Mouse (Mus musculus): ENCODE data around the gene Ttc17. TPM values are rescaled to one million over a fixed set of nuclear protein-coding genes. Genes with fewer than 3 reads are reported as not detected.

Ttc17 gene
- total RNA-seq, 2 experiments from 2014 or later: 32.9 to 33.8 TPM

DNA sequence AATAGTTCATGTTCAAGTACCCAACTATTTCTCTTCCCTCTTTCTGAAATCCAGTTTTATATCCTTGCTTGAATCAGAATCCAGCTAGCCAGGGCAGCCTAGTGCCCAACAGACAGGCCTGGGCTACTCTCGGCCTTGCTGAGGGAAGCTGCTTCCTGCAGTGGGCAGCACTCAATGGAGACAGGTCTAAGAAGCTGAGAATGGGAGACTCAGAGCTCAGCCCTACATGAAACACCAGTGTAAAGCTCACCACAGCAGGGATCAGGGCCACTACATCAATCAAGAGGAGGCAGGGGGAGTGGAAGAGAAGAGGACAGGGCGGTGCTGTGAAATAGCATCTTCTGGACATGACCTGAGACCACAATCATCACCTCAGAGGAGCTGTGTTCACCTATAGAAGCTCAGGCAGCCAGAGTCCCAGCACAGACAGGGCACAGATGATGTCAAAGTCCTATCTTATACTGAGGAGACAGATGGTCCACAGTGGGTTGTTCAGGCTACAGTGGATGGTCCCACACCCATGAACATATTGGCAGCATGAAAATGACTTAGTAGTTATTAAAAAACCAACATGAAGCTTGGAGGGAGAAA, 25.3 kb downstream of the Ttc17 start:
- DNase-seq (ENCODE audit: low spot score in 2 of 2): no peak

DNA sequence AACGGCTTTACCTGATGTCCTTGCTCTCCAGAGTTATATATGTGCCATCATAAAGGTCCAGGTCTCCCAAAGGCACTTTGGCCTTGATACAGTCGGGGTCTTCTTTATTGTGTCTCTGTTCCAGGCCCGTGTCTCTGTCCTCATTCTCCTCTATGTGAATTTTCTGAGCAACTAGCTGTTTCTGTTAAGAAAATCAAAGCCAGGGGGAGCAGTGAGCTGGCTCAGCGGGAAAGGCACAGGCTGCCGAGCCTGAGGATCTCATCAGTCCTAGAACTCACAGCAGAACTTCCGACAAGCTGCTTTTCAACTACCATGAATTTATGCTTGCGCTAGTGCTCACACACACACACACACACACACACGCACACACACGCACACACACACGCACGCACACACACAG, 27.8 kb downstream of the Ttc17 start:
- DNase-seq (ENCODE audit: low spot score in 2 of 2): no peak

DNA sequence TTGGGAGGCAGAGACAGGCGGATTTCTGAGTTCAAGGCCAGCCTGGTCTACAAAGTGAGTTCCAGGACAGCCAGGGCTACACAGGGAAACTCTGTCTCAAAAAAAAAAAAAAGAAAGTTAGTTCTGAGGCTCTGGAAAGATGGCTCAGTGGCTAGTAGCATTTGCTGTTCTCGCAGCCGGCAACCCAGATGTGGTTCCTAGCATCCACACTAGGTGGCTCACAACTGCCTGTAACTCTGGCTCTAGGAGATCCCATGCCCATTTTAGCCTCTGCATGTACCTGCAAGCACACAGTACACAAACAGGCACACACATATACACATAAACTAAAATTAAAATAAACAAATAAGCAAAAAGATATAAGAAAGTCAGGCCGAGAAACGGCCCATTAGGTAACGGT, 35.4 kb downstream of the Ttc17 start:
- DNase-seq (ENCODE audit: low spot score in 2 of 2): no peak

DNA sequence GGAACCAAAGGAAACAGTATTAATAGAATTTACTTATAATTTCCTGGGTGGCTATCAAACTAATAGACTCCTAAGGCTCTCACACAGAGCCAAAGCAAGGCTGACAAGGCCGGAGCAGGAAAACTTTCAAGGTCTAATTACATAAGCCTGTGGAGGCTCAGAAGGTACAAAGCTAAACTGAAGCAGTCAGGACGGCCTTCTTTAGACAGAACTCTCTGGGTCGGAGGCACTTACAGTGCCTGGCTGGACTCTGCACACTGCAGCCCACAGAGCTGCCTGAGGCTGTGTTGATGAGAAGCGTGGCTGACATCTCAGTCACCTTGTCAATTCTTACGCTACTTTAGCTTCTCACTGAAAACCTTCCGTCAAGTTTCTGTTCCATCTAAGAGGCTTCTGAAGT, 42.7 kb downstream of the Ttc17 start:
- no peak for DNase-seq (ENCODE audit: low spot score in 2 of 2)

DNA sequence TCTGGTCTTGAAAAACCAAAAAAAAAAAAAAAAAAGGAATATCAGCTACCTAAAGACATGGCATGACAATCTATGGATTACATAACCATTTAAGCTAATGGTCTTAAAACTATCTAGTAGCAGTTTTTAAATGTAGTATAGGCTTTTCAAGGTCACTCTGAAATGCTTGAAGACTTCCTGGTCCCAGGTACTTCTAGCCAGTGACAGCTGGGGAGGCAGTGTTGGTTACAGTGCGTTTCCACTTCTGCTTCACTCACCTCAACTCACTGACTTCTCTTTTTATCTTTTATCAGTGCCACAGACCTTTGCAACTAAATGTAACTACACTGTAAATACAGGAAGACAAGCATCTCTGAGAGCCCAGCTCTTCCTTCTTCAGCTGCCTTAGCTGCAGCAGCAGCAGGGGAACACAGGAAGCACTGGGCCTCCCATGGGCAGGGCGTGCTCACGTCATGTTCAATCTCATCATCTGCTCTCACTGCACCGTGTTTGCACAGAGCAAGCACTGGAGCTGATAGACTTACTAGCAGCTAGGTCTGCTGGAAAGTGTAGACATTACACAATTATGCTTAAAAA, 46.0 kb downstream of the Ttc17 start:
- DNase-seq (ENCODE audit: low spot score in 2 of 2): no peak

DNA sequence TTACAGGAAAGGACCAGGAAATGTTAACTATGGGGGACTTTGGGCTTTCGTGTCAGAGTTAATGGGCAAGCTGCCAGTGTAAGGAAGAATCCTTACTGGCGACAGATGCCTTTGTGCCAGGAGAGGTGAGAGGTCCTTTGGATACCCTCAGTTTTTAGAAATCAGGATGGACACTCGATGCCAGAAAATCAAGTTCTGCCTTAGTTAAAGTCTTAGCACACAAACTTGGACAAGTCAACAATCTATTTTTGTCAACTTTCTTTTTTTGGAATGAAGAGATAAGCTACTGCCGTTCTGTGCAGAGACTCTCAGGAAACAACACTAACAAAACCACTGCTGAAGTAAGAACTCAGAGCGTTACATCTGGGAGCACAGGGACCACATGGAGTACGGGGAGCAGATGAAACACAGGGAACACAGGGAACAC, 58.3 kb downstream of the Ttc17 start:
- no peak for DNase-seq (ENCODE audit: low spot score in 2 of 2)

DNA sequence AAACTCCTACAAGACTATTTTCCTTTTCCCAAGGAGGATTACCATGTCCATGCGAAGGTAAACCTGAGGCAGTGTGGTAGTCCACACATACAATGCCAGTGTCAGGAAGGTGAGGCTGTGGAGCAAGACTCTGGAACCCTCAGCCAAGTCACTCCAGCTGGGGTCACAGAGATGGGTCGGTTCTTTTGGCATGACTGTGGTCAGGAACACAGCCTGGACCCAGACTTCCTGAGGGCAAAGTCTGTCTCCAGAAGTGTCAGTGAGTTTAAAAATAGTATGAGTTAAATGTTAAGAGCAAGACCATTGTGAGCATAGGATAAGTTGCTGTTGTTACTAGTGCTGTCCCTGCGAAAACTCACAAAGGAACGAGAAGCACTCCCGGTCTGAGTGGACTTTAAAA, 59.7 kb downstream of the Ttc17 start:
- DNase-seq (ENCODE audit: low spot score in 2 of 2): no peak

DNA sequence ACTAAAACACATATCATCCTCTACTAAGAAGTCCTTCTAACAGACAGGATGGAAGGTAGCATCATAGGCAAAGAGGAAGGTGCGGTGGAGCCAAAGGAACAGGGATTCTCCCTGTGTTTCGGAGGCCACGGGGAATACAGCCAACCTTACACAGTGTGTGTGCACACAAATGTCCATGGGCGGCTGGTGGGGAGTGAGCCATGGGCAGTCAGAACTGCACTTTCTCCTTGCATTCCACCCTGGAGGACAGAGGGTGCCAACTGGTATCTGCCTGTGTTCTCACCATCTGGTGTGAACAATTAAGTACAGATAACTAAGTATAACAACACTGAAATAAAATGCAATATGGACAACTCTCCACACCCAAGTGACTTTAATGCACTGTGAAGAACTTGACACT, 61.9 kb downstream of the Ttc17 start:
- no peak for DNase-seq (ENCODE audit: low spot score in 2 of 2)

DNA sequence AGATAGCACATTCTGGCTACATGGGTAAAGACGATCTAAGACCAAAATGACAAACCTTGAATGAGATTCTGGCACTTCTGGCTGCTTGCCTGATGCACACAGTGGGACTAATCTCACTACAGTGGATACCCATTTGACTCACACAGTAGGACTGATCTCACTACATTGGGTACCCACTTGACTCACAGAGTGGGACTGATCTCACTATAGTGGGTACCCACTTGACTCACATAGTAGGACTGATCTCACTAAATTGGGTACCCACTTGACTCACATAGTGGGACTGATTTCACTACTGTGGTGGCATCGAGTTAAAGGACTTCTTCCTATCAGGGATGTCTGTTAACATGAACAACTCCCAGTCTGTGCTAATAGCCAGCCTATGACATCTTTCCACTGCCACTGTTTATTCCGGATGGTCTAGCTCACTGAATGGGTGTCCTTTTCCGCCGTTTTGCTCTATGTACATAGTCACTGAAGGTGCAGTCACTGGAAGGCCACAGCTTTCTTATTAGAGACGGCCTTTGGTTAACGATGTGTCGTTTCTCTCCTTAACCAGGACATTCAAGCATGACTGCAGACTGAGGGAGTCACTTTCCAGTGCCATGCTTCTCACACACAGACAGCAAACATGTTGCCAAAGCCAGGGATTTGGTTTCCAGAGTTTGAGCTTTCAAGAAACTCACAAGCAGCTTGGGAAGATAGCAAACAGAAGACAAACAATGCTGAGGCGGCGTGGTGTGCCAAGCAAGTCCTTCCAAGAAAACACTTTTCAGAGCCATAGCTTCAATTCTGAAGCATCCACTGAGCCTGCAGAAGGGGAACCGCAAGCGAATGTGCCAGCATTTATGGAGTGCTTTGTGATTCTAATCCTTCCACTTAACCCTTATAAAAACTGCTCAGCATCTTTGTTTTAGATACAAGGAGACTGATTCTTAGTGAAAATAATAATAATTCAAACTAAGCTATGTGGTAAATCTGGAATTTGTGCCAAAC, 62.9 kb downstream of the Ttc17 start:
- DNase-seq (ENCODE audit: low spot score in 2 of 2): no peak

DNA sequence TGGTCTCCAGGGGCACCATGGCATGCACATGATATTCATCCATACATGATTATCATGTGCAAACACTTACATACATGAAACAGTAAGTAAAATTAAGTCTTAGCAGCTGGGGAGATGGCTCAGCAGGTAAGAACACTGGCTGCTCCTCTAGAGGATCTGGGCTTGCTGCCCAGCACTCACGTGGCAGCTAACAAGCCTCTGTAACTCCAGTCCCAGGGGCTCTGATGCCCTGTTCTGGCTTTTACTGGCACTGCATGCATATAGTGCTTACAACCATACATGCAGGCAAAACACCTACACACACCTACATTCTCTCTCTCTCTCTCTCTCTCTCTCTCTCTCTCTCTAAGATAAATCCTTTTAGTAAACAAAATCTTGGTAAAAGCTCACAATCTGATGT, 65.7 kb downstream of the Ttc17 start:
- no peak for DNase-seq (ENCODE audit: low spot score in 2 of 2)

DNA sequence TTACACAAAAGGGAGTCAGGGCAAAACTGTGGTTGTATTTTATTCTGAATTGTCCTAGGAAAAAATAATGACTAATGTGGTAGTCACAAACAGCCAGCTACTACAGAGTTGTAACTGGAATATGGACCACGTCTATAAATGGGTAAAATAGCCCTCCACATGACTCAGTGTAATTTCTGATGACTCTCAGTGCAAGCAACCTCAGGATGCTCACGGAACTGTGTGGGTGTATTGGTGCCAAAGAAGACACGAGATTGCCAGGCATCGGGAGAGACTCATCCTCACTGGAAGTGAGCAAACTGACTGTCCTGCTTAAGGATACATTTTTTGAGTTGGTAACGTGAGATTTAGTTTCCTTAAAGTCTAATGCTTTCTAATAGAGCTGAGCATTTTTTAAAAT, 67.0 kb downstream of the Ttc17 start:
- DNase-seq (ENCODE audit: low spot score in 2 of 2): no peak

DNA sequence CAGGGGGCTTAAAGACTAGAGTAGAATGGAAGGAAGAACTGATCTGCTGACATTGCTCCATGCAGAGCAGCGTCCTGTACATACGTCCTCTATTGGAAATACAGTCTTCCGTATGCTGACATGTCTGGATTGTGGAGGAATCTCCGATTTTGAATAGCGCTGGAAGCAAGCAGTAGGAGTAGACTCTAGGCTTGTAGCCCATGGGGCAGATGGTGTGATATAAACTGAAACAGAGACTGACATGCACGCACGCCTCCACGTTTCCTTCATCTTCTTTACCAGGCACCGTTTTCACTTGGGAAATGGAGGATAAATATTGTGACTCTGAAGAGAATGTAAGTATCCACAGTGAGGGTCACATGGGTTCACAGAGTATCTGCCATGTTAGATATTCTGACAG, 70.2 kb downstream of the Ttc17 start:
- no peak for DNase-seq (ENCODE audit: low spot score in 2 of 2)

DNA sequence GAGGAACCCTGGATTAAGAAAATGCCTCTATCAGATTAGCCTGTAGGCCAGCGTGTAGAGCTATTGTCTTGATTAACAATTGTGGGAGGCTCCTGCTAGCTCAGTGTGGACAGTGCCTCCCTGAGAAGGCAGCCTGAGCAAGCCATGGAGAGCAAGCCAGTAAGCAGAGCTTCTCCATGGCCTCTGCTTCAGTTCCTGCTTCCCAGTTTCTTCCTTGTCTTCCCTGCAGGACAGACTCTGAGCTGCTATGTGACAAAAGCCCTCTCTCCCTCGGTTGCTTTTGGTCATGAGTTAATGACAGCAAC, 71.8 kb downstream of the Ttc17 start:
- DNase-seq (ENCODE audit: low spot score in 2 of 2): no peak

DNA sequence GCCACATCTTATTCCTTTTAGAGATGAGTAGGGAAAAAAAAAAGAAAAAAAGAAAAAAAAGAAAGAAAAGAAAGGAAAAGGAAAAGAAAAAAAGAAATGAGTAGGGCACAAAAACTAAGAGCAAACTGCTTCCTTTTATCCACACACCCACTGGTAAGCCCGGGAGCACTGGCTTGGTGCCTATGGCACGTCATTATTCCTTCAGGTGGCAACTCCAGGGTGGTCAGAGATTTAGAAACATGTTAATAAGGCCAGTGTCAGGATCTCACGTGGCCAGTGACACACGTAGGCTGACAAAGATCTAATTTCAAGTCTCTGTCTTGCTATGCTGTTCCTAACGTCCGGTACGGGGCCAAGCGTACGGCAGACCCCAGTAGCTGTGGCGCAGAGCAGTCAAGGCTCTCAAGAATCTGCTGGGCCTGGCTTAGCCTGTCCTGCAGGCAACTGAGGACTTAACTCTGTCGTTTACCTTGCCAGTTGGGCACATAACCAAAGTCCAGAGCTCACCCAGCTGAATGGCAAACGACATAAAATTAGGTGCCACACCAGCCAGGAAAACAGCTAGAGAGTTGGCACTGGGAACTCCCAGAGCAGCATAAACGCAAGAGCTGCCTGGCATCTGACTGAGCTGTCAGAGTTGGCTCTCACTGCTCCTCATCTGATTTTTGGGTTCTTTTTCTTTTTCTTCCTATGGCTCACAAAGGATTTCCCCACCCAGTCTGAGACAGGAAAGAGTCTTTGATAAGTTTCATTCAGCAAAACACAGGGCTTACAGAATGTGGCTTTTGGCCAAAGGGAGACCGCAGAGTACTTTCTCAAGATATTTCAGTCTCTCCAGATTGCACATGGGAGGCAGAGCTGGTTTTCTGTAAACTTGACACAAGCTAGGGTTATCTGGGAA, 72.4 kb downstream of the Ttc17 start:
- no peak for DNase-seq (ENCODE audit: low spot score in 2 of 2)

DNA sequence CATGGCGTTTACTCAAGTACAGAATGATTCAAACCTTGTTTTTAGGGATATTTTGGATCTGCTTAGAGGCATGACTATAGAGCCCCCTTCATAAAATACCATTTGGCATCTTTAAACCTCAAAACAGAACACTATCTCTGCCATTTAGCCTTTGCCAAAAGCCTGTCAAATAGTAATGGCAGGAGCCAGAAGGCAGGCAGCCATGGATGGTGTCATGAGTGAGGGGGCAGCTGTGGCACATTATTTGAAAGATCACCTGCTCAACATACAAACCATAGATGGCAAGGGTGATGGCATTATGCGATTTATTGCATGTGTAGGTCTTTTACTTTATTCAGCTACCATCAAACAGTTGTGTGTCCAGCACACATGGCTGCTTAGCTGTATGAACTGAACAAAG, 73.4 kb downstream of the Ttc17 start:
- no peak for DNase-seq (ENCODE audit: low spot score in 2 of 2)

DNA sequence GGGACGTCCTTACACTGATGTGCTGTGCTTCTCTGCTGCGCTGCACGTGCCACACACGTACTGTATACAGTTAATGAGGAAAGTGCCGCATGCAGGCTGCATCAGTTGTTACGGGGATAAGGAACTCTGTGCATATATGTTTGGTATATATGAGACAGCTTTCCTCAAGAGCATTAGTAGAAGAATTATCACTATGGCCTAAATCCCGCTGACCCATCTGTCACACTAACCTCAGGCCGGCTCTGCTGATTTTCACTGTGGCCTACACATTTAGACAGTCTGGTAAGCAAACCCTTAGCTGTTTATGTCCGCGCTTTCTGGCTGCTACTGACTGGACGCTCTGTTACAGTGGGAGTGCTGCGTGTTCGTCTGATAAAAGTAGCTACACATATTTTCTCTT, 77.2 kb downstream of the Ttc17 start:
- no peak for DNase-seq (ENCODE audit: low spot score in 2 of 2)

DNA sequence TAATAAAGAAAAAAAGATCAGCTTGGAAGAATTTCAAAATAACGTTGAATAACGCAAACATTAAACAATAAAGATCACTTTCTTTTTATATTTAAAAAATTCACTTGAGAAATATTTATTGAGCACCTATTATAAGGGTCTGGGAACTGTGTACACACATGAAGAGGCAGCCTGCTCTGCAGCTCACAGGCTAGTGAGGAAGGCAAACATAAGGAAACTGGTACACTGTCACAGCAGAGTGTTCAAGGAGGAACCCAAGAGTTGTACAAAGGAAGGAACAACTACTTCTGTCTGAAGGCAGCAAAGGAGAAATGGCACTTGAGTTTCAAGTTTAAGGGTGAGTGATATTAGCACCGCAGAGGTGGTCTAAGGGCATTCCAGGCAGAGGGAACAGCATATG, 78.7 kb downstream of the Ttc17 start:
- no peak for DNase-seq (ENCODE audit: low spot score in 2 of 2)

DNA sequence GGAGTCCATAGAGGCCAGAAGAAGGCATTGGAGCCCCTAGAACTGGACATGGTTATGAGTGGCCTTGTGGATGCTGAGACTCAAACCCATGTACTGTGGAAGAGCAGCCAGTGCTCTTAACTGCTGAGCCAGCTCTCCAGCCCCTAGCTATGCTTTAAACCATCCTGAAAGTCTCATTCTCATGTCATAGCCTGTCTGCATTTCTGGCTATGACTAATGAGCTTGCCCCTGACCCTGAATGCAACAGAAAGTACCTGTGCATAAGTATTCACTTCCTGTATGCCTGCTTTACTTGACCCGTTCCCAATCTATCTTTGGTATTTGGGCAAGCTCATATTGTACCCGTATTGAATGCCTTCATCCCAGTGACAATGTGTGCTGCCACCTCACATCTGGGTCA, 86.7 kb downstream of the Ttc17 start:
- DNase-seq (ENCODE audit: low spot score in 2 of 2): no peak

DNA sequence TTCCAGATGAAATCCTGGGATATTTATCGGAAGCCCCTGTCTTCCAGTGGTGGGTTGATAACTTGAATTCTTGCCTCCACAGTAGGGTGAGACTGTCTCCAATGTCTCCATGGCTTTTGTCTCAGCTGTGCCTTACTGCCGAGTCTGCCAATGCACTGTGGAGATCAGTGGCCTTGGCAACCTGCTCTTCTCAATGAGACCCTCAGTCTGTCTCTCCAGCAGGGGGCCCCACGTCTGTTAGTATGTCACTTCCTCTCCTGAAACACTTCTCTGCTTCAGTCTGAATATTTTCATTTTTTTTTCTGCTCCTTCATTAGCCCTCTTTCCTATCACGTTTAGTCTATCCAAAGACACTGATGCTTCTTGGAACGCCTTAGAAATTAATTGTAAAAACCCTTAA, 90.0 kb downstream of the Ttc17 start:
- DNase-seq (ENCODE audit: low spot score in 2 of 2): no peak

DNA sequence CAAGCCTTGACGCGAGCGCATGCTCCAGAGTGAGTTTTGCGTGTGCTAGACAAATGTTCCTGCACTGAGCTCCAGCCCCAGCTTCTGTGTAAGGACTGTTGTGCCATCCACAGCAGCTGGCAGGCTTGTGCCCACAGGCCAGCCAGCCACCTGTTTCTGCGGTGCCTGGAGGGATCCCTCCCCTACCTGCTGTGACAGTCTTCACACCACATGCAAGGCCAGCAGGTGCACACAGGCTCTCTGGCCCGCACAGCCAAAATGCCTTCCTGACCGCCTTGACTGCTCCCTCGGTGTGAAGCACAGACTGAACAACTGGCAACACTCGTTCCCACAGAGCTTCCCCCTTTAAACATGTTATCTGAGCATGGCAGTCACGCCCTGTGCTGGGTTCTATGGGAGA, 102.5 kb downstream of the Ttc17 start:
- no peak for DNase-seq (ENCODE audit: low spot score in 2 of 2)

DNA sequence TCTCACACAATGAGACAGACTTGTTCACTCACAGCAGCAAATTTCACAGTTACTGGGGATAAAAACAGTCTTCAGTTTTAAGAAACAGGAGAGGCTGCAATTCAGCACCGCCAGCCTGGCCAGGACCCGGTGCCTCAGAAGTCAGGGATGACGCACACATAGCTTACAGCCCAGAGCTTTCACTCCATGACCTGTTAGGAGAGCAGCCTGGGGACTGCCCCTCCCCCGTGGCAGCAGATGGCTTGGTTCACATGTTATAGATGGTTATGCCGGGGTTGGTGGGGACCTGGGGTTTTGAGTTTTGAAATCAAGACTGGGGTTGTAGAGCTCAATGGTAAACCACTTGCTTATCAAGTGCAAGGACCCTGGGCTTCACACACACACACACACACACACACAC, 104.1 kb downstream of the Ttc17 start:
- DNase-seq (ENCODE audit: low spot score in 2 of 2): no peak

DNA sequence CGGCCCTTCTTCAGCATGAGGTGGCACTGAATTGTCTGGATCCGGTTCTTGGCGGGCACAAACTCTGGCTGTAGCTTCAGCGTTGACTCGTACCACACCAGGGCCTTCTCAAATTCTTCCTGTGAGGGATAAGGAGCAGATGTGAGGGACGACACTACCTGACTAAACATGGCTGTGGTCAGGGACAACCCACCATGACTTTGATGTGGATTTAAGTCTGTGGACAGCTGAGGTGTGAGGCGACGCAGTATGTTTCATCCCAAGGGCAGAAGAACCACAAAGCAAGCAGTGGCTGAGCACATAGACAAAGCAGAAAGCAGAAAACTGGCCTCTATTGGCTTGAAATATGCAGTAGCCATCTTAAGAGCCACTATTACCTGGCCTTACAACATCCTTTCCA, 104.7 kb downstream of the Ttc17 start:
- no peak for DNase-seq (ENCODE audit: low spot score in 2 of 2)

Measured in adrenal gland, postnatal 4 days (tissue).